Mouse (Mus musculus): ENCODE data around the gene Wdr20.

DNA sequence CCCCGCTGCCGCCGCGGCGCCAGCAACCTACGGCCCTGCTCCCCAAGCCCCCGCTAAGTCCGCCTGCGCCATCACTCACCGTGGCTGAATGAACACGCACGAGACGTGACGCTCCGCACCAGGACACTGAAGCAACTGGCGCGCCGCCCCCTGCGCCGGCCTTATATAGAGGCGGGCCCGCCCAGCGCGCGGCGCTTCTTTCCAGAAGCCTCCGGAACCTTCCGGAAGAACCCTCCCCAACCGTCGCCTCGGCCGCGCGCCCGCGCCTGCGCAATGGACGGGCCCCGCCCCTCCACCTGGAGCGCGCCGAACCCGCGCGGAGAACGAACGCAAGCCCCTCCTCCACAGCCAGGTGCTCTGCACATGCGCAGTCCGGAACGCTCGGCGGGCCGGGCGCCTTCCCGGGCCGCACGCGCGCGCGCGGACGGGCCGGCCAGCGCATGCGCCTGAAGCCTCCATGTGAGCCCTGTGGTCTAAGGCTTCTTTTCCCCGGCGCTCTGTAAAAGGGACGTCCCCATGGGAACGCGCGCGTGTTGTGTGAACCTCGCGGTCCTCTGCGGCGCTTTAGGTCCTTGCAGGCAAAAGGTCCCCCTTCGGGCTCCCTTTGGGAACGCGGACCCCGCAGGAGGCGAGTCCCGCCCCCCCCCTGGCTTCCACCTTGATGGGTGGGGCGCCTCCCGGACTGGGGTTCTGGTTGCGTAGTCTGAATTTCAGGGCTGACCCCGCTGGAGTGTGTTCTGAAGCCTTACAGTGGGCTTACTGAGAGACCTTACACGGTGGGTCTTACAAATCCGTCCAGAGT is 41.4 kb upstream of the Wdr20 start:
- peak; percentile 99 for TF ChIP-seq POLR2A (IDR thresholded peaks at IDR 0.05; ENCODE audit: low read depth, low read length)
- TF ChIP-seq CTCF (IDR thresholded peaks at IDR 0.05; ENCODE audit: borderline replicate concordance, insufficient read depth, low read length): no peak

Data from embryonic fibroblast, embryonic 13.5 days (primary cell).